Mouse (Mus musculus): Measurements from ENCODE around the gene Dusp27. TPM values are rescaled to one million over a fixed set of nuclear protein-coding genes. Genes with fewer than 3 reads are reported as not detected.
A peak's percentile ranks its signal among the peaks of the same experiment; 100 is the strongest.
"Not testable (repeated sequence)": the region's sequence is repeated elsewhere in the genome, so short reads cannot be mapped to it uniquely, and the experiment has no call there.

Gene Dusp27
- polyA plus RNA-seq, 1 experiment from 2014 or later: 3.3 TPM

DNA sequence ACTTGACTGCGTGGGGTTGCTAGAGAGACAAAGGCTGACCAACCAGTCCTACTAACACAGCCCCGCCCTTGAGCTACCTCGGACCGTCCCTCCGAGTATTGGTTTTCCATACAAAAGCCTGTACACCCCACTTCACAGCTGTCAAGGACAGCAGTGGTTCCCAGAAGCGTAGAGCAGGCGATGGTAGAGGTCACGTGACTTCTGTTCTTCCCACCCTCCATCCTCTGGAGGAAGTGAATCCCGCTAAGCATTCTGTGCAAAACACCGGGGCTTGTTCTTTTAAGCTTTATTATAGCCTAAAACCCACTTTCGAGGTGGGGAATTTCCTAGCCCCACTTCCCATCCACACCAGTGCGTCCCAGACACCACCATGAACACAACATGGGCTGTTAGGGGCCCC is 30.0 kb upstream of the Dusp27 start:
- no peak overlapping the region for H3K27ac ChIP-seq
- H3K9me3 ChIP-seq (replicated peaks): no peaks in the 10 kb centered on the region
- H3K36me3 ChIP-seq: no peaks in the 10 kb centered on the region
- no peak overlapping the region for H3K4me2 ChIP-seq (replicated peaks)
- ATAC-seq (ENCODE audit: low FRiP score): no peak
- 0 out of 2 replicates have a peak, but pooled peaks cover 3% of the 10 kb centered on the region for H3K4me1 ChIP-seq
- no peak overlapping the region for H3K9ac ChIP-seq
- 87% methylated on average over 12 of the region's 12 CpGs for WGBS
- no peak overlapping the region for H3K4me3 ChIP-seq
- peaks cover 40% of the 10 kb centered on the region for H3K27me3 ChIP-seq

- Histone ChIP-seq H3K9me3 (replicated peaks) (no peaks in the 10 kb centered on the region), H3K4me1 (no peaks in the 10 kb centered on the region; the same call in 1 of the 2 replicates), H3K36me3 (no peaks in the 10 kb centered on the region), H3K4me2 (replicated peaks) (no peak overlapping the region), H3K9ac (no peak overlapping the region), H3K4me3 (no peak overlapping the region), H3K27ac (no peak overlapping the region), H3K27me3 (peaks cover 36% of the 10 kb centered on the region)
- 55% methylated on average over 10 of the region's 10 CpGs for WGBS
- no peak for ATAC-seq (ENCODE audit: low FRiP score)
These were observed 27.4 kb upstream of the Dusp27 start for GRCm38 (mm10) chr1:166155113-166155494.

DNA sequence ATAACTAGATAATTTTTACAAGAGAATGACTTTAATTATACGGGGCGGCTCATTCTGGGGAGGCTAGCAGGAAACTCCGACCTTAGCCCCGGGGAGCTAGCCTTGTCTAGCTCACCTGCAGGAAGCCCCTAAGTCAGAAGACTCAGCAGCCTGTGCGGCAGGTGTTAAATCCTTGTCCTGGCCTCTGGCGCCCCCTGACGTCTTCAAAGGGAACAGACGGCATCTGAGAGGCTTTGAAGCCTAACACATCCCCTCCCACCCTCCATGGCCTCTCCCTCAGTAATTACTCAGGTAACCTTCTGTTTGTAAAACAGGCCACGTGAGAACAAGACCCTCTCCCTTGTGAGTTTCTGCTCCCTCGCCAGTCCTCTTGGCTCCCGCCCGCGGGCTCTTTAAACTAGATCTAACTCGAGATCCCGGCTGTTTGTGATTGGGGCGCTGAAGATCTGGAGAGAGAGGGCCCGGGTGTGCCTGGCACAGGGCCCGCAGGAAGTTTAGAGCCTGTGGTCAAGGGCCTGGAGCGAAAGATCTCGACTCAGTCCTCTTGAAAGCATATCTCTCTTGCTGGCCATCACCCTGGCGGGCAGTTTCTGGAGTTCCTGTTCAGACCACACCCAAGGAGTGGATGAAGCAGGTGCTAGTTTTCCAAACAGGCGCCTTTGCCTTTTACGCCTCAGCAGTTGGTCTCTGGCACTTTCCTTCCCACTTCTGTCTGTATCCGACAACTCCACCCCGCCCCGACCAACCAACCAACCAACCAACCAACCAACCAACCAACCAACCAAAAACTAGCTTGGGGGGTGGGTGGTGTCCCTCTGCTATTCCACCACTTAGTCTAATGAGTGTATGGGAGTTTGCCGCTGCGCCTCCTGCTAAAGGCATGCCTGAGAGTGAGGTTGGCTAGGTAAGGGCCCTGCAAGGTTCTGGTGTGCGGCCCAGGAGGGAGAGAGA is 26.7 kb upstream of the Dusp27 start:
- no peaks in the 10 kb centered on the region; the same call in 1 of the 2 replicates for H3K4me1 ChIP-seq
- H3K4me2 ChIP-seq (replicated peaks): peak overlapping the region; percentile 33; the same call in 1 of the 2 replicates
- WGBS: 17% methylated on average over 29 of the region's 29 CpGs
- H3K9ac ChIP-seq: no peak overlapping the region
- no peak overlapping the region for H3K4me3 ChIP-seq
- no peak overlapping the region for H3K27ac ChIP-seq
- H3K9me3 ChIP-seq (replicated peaks): no peaks in the 10 kb centered on the region
- H3K36me3 ChIP-seq: no peaks in the 10 kb centered on the region
- peaks cover 30% of the 10 kb centered on the region for H3K27me3 ChIP-seq
- peak; percentile 60; the same call in 1 of the 2 replicates for ATAC-seq (ENCODE audit: low FRiP score)

- WGBS: 14% methylated on average over 18 of the region's 18 CpGs
- no peak overlapping the region for H3K4me2 ChIP-seq (replicated peaks)
These were observed 25.8 kb upstream of the Dusp27 start for GRCm38 (mm10) chr1:166153351-166154120.

DNA sequence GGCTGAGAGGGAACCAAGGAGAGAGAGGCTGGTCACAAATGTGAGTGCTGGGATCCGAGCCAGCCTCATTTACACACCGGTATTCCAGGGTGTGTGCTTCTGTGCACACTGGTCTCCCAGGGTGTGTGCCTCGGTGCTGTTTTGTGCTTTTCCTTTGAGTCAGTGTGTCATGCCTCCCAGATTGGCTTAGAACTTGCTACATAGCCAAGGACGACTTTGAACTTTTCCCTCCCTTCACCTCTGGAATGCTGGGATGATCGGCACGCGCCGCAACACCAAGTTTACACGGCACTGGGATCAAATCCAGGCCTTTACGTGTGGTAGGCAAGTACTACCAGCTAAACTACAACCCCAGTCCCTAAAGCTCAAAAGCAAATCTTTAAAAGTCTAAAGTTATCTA is 24.3 kb upstream of the Dusp27 start:
- H3K9me3 ChIP-seq (replicated peaks): no peaks in the 10 kb centered on the region
- no peak overlapping the region for H3K27ac ChIP-seq
- no peaks in the 10 kb centered on the region; the same call in 1 of the 2 replicates for H3K4me1 ChIP-seq
- H3K36me3 ChIP-seq: no peaks in the 10 kb centered on the region
- ATAC-seq (ENCODE audit: low FRiP score): no peak
- 91% methylated on average over 10 of the region's 10 CpGs for WGBS
- H3K4me2 ChIP-seq (replicated peaks): no peak overlapping the region
- H3K9ac ChIP-seq: no peak overlapping the region
- H3K27me3 ChIP-seq: peaks cover 21% of the 10 kb centered on the region
- no peak overlapping the region for H3K4me3 ChIP-seq

More at GRCm38 (mm10) chr1:166153351-166154120, 25.8 kb upstream of the Dusp27 start:
- H3K9me3 ChIP-seq (replicated peaks): no peaks in the 10 kb centered on the region
- ATAC-seq (ENCODE audit: low FRiP score): peak; percentile 49
- H3K27me3 ChIP-seq: peaks cover 30% of the 10 kb centered on the region
- no peak overlapping the region for H3K4me3 ChIP-seq
- no peak overlapping the region for H3K9ac ChIP-seq
- H3K4me1 ChIP-seq: no peaks in the 10 kb centered on the region; the same call in 1 of the 2 replicates
- H3K27ac ChIP-seq: no peak overlapping the region
- H3K36me3 ChIP-seq: no peaks in the 10 kb centered on the region

DNA sequence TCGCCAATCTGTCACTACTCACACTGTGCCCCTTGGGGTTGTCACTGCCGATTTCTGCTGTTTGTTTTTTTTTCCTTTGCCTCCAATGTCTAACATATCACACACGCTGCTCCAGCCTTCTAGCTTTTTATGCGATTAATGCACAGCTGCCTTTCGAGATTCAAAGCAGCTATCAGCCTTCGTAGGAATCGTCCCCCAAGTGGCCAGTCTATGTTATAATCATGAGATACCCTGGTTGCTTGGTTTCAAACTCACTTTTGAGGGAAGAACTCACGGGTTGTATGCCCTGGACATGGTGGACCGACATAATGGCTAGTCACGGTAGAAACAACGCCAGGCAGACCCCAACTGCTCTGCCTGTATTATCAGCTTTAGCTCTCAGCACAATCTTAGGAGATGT is 23.6 kb upstream of the Dusp27 start:
- Histone ChIP-seq H3K27ac (no peak overlapping the region), H3K9ac (no peak overlapping the region), H3K36me3 (no peaks in the 10 kb centered on the region), H3K27me3 (peaks cover 19% of the 10 kb centered on the region), H3K9me3 (replicated peaks) (no peaks in the 10 kb centered on the region), H3K4me2 (replicated peaks) (no peak overlapping the region), H3K4me3 (no peak overlapping the region), H3K4me1 (no peaks in the 10 kb centered on the region; the same call in 1 of the 2 replicates)
- no peak for ATAC-seq (ENCODE audit: low FRiP score)
- WGBS: 57% methylated on average over 11 of the region's 11 CpGs

DNA sequence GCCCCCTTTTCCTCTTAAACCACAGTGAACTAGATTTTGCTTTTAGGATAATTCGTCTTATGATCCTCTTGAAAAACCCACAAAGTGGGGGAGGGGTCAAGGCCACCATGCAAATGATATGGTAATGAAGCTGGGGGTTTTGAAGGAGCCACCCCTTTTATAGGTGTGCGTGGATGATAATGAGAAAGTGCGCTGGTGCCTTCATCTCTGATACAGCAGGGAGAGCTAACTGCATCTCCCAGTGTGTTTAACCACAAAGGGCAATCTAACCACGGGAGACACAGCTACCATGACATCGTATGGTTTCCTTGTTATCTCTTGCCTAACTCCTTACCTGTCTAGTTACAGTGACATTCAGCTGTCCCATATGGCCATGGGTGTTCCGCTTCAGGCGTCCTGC is 22.3 kb upstream of the Dusp27 start:
- Histone ChIP-seq H3K4me3 (no peak overlapping the region), H3K9me3 (replicated peaks) (no peaks in the 10 kb centered on the region)
- ATAC-seq (ENCODE audit: low FRiP score): no peak

DNA sequence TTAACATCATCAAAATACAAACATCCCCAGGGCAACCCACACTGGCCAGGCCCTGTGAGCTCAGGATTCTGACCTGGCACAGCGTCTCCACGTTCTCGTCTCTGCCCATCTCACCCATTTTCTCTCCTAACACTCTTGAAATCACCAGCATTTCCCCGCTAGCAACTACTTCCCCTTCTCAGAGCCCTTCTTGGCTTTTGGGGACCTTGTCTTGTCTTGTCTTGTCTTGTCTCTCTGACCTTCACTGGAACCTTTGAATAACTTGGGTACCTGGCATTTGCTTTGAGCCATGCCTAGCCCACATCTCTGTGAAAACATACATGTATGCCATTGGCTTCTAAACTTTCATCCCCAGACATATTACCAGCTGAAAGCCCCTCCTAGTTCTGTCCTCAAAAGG is 21.7 kb upstream of the Dusp27 start:
- WGBS: 87% methylated on average over 4 of the region's 4 CpGs
- Histone ChIP-seq H3K36me3 (no peaks in the 10 kb centered on the region), H3K9ac (no peak overlapping the region), H3K9me3 (replicated peaks) (no peaks in the 10 kb centered on the region), H3K27ac (no peak overlapping the region), H3K4me2 (replicated peaks) (no peak overlapping the region), H3K27me3 (peaks cover 5% of the 10 kb centered on the region), H3K4me3 (no peak overlapping the region), H3K4me1 (no peaks in the 10 kb centered on the region; the same call in 1 of the 2 replicates)
- ATAC-seq (ENCODE audit: low FRiP score): no peak

More for the DNA sequence above, 22.3 kb upstream of the Dusp27 start:
- Histone ChIP-seq H3K27me3 (peaks cover 10% of the 10 kb centered on the region), H3K27ac (no peak overlapping the region), H3K9ac (no peak overlapping the region), H3K4me1 (no peaks in the 10 kb centered on the region; the same call in 1 of the 2 replicates), H3K4me2 (replicated peaks) (no peak overlapping the region), H3K36me3 (no peaks in the 10 kb centered on the region)
- WGBS: 81% methylated on average over 7 of the region's 7 CpGs

DNA sequence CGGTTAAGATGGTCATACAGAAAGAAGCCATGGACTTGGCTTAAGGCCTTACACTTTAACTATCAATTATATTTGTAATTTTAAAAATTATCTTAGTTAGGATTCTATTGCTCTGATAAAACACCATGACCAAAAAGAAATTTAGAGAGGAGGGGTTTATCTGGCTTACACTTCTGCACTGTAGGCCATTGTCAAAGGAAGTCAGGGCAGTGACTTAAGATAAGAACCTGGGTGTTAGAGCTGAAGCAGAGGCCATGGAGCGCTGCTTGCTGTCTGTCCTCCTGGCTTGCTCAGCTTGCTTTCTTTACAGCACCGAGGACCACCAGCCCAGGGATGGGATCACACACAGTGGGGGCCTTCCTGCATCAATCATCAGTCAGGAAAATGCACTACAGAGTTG is 19.9 kb upstream of the Dusp27 start:
- H3K9ac ChIP-seq: no peak overlapping the region
- WGBS: 77% methylated on average over 3 of the region's 3 CpGs

DNA sequence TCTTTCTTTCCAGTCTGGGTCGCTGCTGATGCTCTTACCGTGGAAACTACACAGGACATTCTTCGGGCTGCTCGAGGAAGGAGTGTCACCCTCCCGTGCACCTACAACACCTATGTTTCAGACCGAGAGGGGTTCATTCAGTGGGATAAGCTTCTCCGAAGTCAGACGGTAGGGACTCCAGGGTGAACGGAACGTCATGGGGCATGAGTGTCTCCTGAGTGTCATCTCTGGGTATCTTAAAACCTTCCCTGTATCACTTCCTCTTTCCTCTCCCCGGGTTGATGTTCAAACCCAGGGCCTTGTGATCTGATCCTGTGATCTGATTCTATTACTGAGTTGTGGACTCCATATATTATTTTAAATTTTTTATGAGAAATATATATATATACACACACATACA is 18.9 kb upstream of the Dusp27 start:
- H3K27ac ChIP-seq: no peak overlapping the region
- H3K4me1 ChIP-seq: no peaks in the 10 kb centered on the region; the same call in 1 of the 2 replicates
- WGBS: 89% methylated on average over 11 of the region's 11 CpGs
- H3K4me2 ChIP-seq (replicated peaks): no peak overlapping the region
- no peak overlapping the region for H3K4me3 ChIP-seq
- H3K27me3 ChIP-seq: 0 out of 2 replicates have a peak, but pooled peaks cover 3% of the 10 kb centered on the region
- no peak overlapping the region for H3K9ac ChIP-seq
- no peak for ATAC-seq (ENCODE audit: low FRiP score)
- no peaks in the 10 kb centered on the region for H3K36me3 ChIP-seq
- no peaks in the 10 kb centered on the region for H3K9me3 ChIP-seq (replicated peaks)

More for the DNA sequence above, 19.9 kb upstream of the Dusp27 start:
- Histone ChIP-seq H3K9me3 (replicated peaks) (no peaks in the 10 kb centered on the region), H3K36me3 (no peaks in the 10 kb centered on the region), H3K27me3 (no peaks in the 10 kb centered on the region), H3K27ac (no peak overlapping the region), H3K4me3 (no peak overlapping the region), H3K4me2 (replicated peaks) (no peak overlapping the region), H3K4me1 (no peaks in the 10 kb centered on the region; the same call in 1 of the 2 replicates)
- no peak for ATAC-seq (ENCODE audit: low FRiP score)

DNA sequence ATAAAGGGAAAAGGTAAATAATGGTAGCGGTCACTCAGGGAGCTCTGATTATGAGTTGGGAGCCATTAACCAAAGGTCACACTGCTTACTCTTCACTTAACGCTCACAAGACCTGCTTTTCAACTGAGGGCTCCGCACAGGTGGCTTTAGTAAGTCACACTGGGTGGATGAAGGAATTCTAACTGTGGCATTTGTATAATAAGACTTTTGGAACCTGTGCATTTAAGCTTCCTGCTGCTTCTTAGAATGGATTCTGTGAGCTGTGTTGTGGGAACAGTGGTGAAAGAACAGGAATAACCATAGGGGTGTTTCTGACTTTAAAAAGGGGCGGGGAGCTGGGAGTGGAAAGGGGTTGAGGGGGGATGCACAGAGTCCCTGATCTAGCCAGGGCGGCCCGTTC is 14.6 kb upstream of the Dusp27 start:
- no peak overlapping the region for H3K4me3 ChIP-seq
- no peak overlapping the region for H3K27ac ChIP-seq
- WGBS: 86% methylated on average over 6 of the region's 6 CpGs
- H3K4me1 ChIP-seq: peaks cover 8% of the 10 kb centered on the region; the same call in 1 of the 2 replicates
- no peaks in the 10 kb centered on the region for H3K9me3 ChIP-seq (replicated peaks)
- H3K9ac ChIP-seq: no peak overlapping the region
- ATAC-seq (ENCODE audit: low FRiP score): no peak
- no peak overlapping the region for H3K4me2 ChIP-seq (replicated peaks)
- H3K36me3 ChIP-seq: no peaks in the 10 kb centered on the region
- peaks cover 3% of the 10 kb centered on the region; the same call in 1 of the 2 replicates for H3K27me3 ChIP-seq

DNA sequence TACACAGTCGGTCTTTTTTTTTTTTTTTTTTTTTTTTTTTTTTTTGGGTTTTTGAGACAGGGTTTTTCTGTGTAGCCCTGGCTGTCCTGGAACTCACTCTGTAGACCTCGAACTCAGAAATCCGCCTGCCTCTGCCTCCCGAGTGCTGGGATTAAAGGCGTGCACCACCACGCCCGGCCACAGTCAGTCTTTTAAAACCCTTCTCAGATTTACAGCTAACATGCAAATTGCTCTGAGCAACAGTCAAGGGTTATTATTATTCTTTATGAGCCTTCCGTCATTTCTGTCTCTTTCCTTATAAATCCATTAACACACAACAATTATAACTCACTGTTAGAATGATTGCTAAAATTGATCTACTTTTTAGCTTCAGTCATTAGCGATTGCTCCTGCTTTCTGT is 14.1 kb upstream of the Dusp27 start:
- not testable (repeated sequence) for H3K4me1 ChIP-seq; H3K27me3 ChIP-seq; H3K4me3 ChIP-seq; H3K27ac ChIP-seq; H3K9ac ChIP-seq; H3K4me2 ChIP-seq (replicated peaks); ATAC-seq (ENCODE audit: low FRiP score); H3K36me3 ChIP-seq; H3K9me3 ChIP-seq (replicated peaks)
- 96% methylated on average over 9 of the region's 9 CpGs for WGBS
